Mouse (Mus musculus): Measurements from ENCODE around the gene Dcaf12. TPM values are rescaled to one million over a fixed set of nuclear protein-coding genes. Genes with fewer than 3 reads are reported as not detected.

Gene Dcaf12
- polyA plus RNA-seq, 1 experiment from 2014 or later: 47.0 TPM

GRCm38 (mm10) chr4:41307406-41307805 lies 7.3 kb downstream of the Dcaf12 start:
- Histone ChIP-seq H3K27me3 (replicated peaks) (no peaks in the 10 kb centered on the region), H3K27ac (ENCODE audit: poor library complexity, severe bottlenecking) (no peak overlapping the region), H3K4me1 (replicated peaks) (peaks cover 8% of the 10 kb centered on the region), H3K9me3 (replicated peaks) (no peaks in the 10 kb centered on the region), H3K4me3 (no peak overlapping the region), H3K4me2 (no peak overlapping the region), H3K36me3 (peaks cover 68% of the 10 kb centered on the region), H3K9ac (no peak overlapping the region)
- ATAC-seq (ENCODE audit: insufficient number of reproducible peaks, low FRiP score): no peak
- 85% methylated on average over 6 of the region's 6 CpGs for WGBS

GRCm38 (mm10) chr4:41304302-41304701 lies 10.4 kb downstream of the Dcaf12 start:
- no peak overlapping the region; the same call in 1 of the 2 replicates for H3K27ac ChIP-seq (ENCODE audit: poor library complexity, severe bottlenecking)
- H3K9me3 ChIP-seq (replicated peaks): no peaks in the 10 kb centered on the region
- H3K36me3 ChIP-seq: peaks cover 68% of the 10 kb centered on the region
- no peak for ATAC-seq (ENCODE audit: insufficient number of reproducible peaks, low FRiP score)
- no peaks in the 10 kb centered on the region for H3K27me3 ChIP-seq (replicated peaks)
- no peak overlapping the region for H3K4me2 ChIP-seq
- peaks cover 5% of the 10 kb centered on the region; the same call in 1 of the 2 replicates for H3K4me1 ChIP-seq (replicated peaks)
- no peak overlapping the region for H3K4me3 ChIP-seq
- WGBS: 51% methylated on average over 3 of the region's 3 CpGs
- no peak overlapping the region for H3K9ac ChIP-seq

- Histone ChIP-seq H3K4me1 (replicated peaks) (peaks cover 5% of the 10 kb centered on the region; the same call in 1 of the 2 replicates), H3K27ac (ENCODE audit: poor library complexity, severe bottlenecking) (no peak overlapping the region), H3K4me3 (no peak overlapping the region), H3K27me3 (replicated peaks) (no peaks in the 10 kb centered on the region), H3K4me2 (no peak overlapping the region), H3K9me3 (replicated peaks) (no peaks in the 10 kb centered on the region), H3K36me3 (peaks cover 67% of the 10 kb centered on the region), H3K9ac (no peak overlapping the region)
- ATAC-seq (ENCODE audit: insufficient number of reproducible peaks, low FRiP score): no peak
- 86% methylated on average over 7 of the region's 7 CpGs for WGBS
Measured at GRCm38 (mm10) chr4:41303671-41304070, 11.0 kb downstream of the Dcaf12 start.

GRCm38 (mm10) chr4:41298976-41299375 lies 15.7 kb downstream of the Dcaf12 start:
- Histone ChIP-seq H3K9ac (no peak overlapping the region), H3K4me2 (no peak overlapping the region), H3K9me3 (replicated peaks) (no peaks in the 10 kb centered on the region), H3K27ac (ENCODE audit: poor library complexity, severe bottlenecking) (no peak overlapping the region), H3K4me1 (replicated peaks) (0 out of 2 replicates have a peak, but pooled peaks cover 2% of the 10 kb centered on the region), H3K4me3 (no peak overlapping the region), H3K27me3 (replicated peaks) (no peaks in the 10 kb centered on the region), H3K36me3 (peaks cover 97% of the 10 kb centered on the region)
- 85% methylated on average over 5 of the region's 5 CpGs for WGBS
- no peak for ATAC-seq (ENCODE audit: insufficient number of reproducible peaks, low FRiP score)

- Histone ChIP-seq H3K4me1 (replicated peaks) (no peaks in the 10 kb centered on the region), H3K4me3 (no peak overlapping the region), H3K36me3 (peaks cover 99% of the 10 kb centered on the region), H3K27ac (ENCODE audit: poor library complexity, severe bottlenecking) (no peak overlapping the region), H3K27me3 (replicated peaks) (no peaks in the 10 kb centered on the region), H3K9me3 (replicated peaks) (no peaks in the 10 kb centered on the region), H3K9ac (no peak overlapping the region), H3K4me2 (no peak overlapping the region)
- no peak for ATAC-seq (ENCODE audit: insufficient number of reproducible peaks, low FRiP score)
- WGBS: 93% methylated on average over 7 of the region's 7 CpGs
Measured at GRCm38 (mm10) chr4:41295960-41296359, 18.7 kb downstream of the Dcaf12 start.

GRCm38 (mm10) chr4:41295507-41295906 lies 19.2 kb downstream of the Dcaf12 start:
- 87% methylated on average over 11 of the region's 11 CpGs for WGBS
- no peaks in the 10 kb centered on the region for H3K27me3 ChIP-seq (replicated peaks)

GRCm38 (mm10) chr4:41293907-41294306 lies 20.8 kb downstream of the Dcaf12 start:
- ATAC-seq (ENCODE audit: insufficient number of reproducible peaks, low FRiP score): no peak
- no peaks in the 10 kb centered on the region for H3K27me3 ChIP-seq (replicated peaks)
- H3K36me3 ChIP-seq: peaks cover 91% of the 10 kb centered on the region
- H3K9ac ChIP-seq: no peak overlapping the region
- no peaks in the 10 kb centered on the region for H3K4me1 ChIP-seq (replicated peaks)
- H3K27ac ChIP-seq (ENCODE audit: poor library complexity, severe bottlenecking): no peak overlapping the region
- H3K9me3 ChIP-seq (replicated peaks): no peaks in the 10 kb centered on the region
- 89% methylated on average over 4 of the region's 4 CpGs for WGBS
- no peak overlapping the region for H3K4me3 ChIP-seq
- H3K4me2 ChIP-seq: no peak overlapping the region

More at GRCm38 (mm10) chr4:41295507-41295906, 19.2 kb downstream of the Dcaf12 start:
- no peak overlapping the region for H3K9ac ChIP-seq
- no peak overlapping the region for H3K4me2 ChIP-seq
- H3K4me1 ChIP-seq (replicated peaks): no peaks in the 10 kb centered on the region
- ATAC-seq (ENCODE audit: insufficient number of reproducible peaks, low FRiP score): no peak
- H3K4me3 ChIP-seq: no peak overlapping the region
- H3K36me3 ChIP-seq: peaks cover 99% of the 10 kb centered on the region
- H3K27ac ChIP-seq (ENCODE audit: poor library complexity, severe bottlenecking): no peak overlapping the region
- no peaks in the 10 kb centered on the region for H3K9me3 ChIP-seq (replicated peaks)

GRCm38 (mm10) chr4:41289802-41290201 lies 24.9 kb downstream of the Dcaf12 start:
- Histone ChIP-seq H3K4me1 (replicated peaks) (no peaks in the 10 kb centered on the region), H3K9me3 (replicated peaks) (no peaks in the 10 kb centered on the region), H3K36me3 (peaks cover 51% of the 10 kb centered on the region), H3K9ac (no peak overlapping the region), H3K27me3 (replicated peaks) (no peaks in the 10 kb centered on the region), H3K27ac (ENCODE audit: poor library complexity, severe bottlenecking) (no peak overlapping the region), H3K4me2 (no peak overlapping the region), H3K4me3 (no peak overlapping the region)
- ATAC-seq (ENCODE audit: insufficient number of reproducible peaks, low FRiP score): no peak
- WGBS: 78% methylated on average over 7 of the region's 7 CpGs

GRCm38 (mm10) chr4:41286420-41286819 lies 28.3 kb downstream of the Dcaf12 start:
- Histone ChIP-seq H3K4me2 (no peak overlapping the region), H3K9ac (no peak overlapping the region), H3K27ac (ENCODE audit: poor library complexity, severe bottlenecking) (no peak overlapping the region), H3K9me3 (replicated peaks) (no peaks in the 10 kb centered on the region), H3K4me3 (no peak overlapping the region), H3K36me3 (peaks cover 17% of the 10 kb centered on the region), H3K4me1 (replicated peaks) (no peaks in the 10 kb centered on the region), H3K27me3 (replicated peaks) (no peaks in the 10 kb centered on the region)
- ATAC-seq (ENCODE audit: insufficient number of reproducible peaks, low FRiP score): no peak
- 16% methylated on average over 3 of the region's 3 CpGs for WGBS

GRCm38 (mm10) chr4:41284087-41284486 lies 30.6 kb downstream of the Dcaf12 start:
- ATAC-seq (ENCODE audit: insufficient number of reproducible peaks, low FRiP score): no peak
- Histone ChIP-seq H3K4me2 (no peak overlapping the region), H3K9me3 (replicated peaks) (no peaks in the 10 kb centered on the region), H3K36me3 (no peaks in the 10 kb centered on the region), H3K4me1 (replicated peaks) (no peaks in the 10 kb centered on the region), H3K9ac (no peak overlapping the region), H3K27ac (ENCODE audit: poor library complexity, severe bottlenecking) (no peak overlapping the region), H3K27me3 (replicated peaks) (no peaks in the 10 kb centered on the region), H3K4me3 (no peak overlapping the region)
- WGBS: 73% methylated on average over 2 of the region's 2 CpGs

- Histone ChIP-seq H3K9me3 (replicated peaks) (no peaks in the 10 kb centered on the region), H3K27me3 (replicated peaks) (no peaks in the 10 kb centered on the region), H3K4me2 (peak overlapping the region; percentile 86), H3K36me3 (peaks cover 3% of the 10 kb centered on the region), H3K4me1 (replicated peaks) (peaks cover 27% of the 10 kb centered on the region), H3K4me3 (peak overlapping the region; percentile 97; the same call in 1 of the 2 replicates), H3K27ac (ENCODE audit: poor library complexity, severe bottlenecking) (peak overlapping the region; percentile 97; the same call in 1 of the 2 replicates), H3K9ac (peak overlapping the region; percentile 90)
- ATAC-seq (ENCODE audit: insufficient number of reproducible peaks, low FRiP score): no peak
- 69% methylated on average over 5 of the region's 5 CpGs for WGBS
Measured at GRCm38 (mm10) chr4:41275927-41276326, 38.8 kb downstream of the Dcaf12 start.
